Mouse (Mus musculus): ENCODE data around the gene Aebp1. TPM values are rescaled to one million over a fixed set of nuclear protein-coding genes. Genes with fewer than 3 reads are reported as not detected.
A peak's percentile ranks its signal among the peaks of the same experiment; 100 is the strongest.

Gene Aebp1
- total RNA-seq, 1 experiment from 2014 or later, result 434 TPM

DNA sequence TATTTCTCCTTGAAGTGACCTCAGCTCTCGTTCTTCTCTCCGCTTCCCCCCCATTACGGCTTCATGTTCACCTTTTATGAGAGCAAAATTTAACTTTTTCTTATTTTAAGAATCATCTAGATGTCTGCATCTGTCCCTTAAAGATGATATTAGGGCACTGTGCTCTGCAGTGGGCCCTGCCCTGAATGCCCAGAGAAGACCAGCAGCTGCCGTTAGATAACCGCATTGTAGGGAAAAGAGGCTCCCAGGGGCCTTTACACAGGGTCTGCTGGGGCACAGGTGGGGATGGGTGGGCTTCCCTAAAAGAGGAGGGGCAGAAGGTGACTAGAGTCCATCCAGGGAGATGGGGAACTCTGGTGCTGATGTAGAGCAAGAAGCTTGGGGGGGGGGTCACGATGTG, 32.1 kb downstream of the Aebp1 start:
- no peak for DNase-seq

DNA sequence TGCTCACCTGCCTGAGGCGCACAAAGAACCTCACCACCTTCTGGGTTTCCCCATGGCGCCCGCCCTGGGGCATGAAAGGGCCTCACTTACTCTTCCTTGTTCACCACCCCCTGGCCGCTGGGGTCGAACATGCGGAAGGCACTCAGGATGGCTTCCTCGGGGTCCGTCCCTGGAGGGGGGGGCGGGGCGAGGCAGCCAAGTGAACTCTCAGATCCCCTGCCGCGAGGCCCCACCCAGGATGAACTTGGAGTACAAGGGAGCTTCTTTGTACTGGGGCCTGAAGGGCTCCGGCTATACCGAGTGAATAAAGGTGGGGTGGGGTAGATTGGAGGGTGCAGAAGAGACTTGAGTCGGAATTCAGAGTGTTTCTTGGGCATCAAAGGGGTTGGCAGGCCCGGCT, 35.5 kb downstream of the Aebp1 start:
- no peak for DNase-seq

DNA sequence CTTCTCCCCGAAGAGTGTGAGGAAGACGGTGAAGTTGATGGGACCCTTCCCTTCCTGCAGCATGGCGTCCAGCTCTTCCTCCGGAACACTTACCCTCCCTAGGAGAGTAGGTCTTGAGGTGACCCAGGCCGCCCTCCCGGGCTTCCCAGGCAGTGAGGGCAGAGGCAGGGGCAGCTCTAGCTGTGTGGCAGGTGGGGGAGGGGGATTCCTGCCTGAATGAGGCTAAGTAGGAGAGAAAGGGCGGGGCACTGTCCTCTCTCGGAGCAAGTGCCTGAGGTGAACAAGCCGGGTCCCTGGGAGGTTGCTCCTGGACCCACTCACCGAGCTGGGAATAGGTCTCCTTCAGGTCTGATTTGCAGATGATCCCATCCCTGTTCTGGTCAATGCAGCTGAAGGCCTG, 36.1 kb downstream of the Aebp1 start:
- no peak for DNase-seq

DNA sequence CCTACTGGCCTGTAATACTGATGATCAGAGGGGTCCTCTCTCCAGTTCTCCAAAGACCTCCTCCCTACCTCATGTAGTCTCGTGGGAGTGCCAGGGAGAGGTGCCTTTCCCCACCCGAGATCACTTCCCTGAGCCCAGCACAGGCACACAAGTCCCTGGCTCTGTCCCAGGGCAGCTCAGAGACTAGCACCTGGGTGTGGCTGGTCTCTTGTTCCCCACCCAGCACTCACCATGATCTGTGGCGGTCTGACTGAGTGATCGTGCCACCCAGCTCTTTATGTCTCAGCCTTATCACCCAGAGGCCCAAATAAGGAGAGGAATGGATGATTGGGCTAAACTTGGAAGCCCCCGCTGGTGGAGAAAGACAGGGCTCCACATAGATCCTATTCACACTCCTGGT, 36.8 kb downstream of the Aebp1 start, which contains the start of gene Myl7:
Myl7 (minus strand) TSS at position 252 of the 400 bp plus-strand sequence.
- no peak for DNase-seq

DNA sequence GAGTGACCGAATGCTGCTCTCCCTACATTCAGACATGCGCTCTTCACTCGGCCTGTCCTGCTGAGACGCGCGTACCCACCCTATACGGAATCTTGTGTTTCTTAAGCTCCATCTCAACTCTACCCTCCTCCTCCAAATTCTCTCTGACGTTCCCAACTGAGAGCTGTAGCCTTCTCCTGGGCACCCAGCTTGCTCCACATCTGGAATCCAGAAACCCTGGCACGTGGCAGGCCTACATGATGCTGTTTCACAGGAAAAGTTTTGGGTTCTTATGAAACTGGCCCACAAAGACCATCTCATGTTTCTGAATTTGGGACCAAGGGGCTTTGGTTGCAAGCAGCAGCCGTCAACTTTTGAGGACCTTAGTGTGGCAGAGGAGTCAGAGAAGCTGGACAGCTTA, 37.5 kb downstream of the Aebp1 start:
- DNase-seq, result no peak

DNA sequence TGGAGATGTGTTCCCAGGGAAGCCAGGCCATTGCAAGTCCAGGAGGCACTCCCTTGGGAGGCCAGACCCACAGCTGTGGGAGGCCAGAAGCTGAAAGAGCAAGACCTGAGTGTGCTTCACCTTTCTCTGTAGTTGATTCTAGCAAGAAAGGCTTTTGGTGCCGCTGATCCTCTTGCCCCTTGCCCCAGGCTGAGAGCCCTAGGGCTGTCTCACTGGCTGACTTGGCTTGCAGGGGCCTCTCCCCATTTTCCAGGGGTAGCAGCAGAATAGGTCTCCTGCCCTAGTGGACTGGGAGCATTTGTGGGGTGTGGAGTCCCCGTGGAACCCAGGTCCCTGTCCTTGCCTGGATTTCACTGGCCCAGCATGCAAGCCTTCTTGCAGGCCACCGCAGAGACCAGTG, 39.6 kb downstream of the Aebp1 start:
- no peak for DNase-seq

DNA sequence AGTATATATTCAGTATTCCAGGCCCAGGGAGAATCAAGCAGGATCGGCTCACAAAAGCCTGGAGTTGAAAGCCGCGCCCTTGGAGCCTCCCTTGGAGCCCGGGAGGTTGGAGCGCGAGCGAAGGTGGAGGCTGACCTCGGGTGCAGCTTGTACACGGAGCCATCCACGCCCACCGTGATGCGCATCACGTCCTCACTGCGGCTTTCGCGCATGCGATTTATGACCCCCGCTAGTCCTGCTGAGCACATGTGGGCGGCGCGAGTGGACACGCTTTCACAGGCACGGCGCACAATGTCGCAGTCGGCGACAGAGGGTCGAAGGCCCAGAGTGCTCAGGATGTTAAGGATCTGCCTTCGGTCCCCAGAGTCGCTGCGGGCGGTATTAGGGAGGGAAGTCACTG, 40.2 kb downstream of the Aebp1 start:
- DNase-seq, result peak; percentile 35

DNA sequence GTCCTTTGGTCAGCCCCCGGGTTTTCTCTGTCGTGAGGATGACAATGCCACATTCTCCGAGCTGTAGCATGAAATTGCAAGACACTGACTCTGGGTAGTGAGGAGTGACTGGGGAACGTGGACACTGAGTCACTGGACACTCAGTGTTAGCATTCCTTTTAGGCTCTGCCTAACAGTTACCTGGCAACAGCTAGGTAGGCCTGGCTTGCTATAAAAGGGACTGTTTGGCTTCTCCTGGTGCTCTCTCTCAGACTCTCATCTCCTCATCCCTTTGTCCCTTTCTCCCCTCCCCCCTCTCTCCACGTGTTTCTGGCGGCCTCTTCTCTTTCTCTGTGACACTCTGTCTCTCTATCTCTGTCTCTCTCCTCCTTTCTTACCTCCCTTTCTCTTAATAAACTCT, 40.6 kb downstream of the Aebp1 start:
- DNase-seq, result no peak

DNA sequence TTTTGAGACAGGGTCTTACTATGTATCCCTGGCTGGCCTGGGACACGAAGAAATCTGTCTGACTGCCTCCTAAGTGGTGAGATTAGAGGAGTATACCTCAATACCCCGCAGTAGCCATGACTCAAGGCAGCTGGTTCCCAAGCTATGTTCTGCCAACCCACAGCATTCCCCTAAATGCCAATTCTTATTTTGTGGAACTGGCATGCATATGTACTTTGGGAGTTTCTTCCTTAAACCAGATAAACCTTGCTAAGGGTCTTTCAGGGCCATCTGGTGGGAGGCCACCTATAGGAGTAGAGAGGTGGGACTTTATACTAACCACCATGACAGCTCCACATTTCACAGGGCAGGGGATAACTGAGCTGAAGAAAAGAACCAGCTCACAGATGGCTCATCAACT, 42.1 kb downstream of the Aebp1 start:
- no peak for DNase-seq

DNA sequence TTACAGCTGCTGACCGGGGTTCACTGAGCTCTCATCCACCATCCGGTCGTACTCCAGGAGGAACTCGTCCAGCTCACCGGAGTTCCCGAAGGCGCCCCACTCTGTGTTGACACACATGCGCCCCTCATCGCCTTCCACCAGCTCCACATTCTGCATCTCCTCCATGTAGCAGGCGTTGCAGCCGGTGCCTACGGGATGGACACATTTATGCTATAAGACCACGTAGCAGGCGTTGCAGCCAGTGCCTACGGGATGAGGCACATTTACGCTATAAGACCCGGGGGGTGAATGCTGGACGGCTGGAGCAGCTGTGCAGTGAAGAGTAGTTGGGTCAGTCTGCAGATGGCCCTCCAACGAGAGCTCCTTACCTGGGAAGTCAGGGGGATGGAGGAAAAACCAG, 42.6 kb downstream of the Aebp1 start:
- no peak for DNase-seq

DNA sequence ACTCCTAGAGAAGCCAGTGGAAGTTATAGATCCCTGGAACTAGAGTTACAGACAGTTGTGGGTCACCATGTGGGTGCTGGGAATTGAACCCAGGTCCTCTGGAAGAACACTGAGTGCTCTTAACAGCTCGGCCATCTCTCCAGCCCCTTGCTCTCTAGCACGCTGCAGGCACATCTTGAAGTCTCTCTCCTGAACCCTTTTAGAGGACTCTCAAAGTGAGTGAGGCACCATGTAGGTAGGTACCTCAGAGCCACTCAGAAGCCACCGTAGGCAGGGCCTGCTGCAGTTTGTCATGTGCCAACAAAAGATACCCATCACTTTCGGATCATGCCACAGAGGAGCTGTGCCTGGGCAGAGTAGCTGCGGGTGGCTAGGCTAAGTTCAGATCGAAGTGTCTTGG, 43.1 kb downstream of the Aebp1 start:
- no peak for DNase-seq

DNA sequence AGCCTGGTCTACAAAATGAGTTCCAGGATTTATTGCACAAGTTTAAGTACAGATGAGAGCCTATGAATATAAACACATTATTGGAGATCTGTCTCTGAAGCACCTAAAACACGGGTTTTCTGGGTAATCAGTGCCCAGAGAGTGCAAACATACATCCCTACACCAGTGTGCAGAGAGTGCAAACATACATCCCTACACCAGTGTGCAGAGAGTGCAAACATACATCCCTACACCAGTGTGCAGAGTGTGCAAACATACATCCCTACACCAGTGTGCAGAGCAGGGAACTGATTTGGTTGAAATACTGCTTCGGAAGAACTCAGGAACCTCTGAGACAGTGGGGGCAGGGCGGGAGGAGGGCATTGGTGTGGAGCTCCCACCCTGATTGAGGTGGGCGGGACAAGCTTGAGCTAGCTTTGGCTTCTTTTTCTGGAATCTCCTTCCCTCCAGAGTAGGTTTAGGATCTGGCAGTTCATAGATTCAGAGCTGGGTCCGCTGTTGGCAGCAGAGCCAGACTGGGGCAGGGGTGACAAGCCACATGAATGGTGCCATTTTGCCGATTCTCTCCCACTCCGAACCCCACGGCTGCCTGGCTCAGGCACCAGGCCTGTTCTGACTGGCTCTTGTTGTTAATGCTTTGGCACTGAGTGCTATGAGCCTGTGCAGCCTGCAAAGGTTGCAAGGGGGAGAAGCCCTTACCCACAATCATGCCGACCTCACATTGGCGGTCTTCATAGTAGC, 44.2 kb downstream of the Aebp1 start:
- DNase-seq, result no peak

DNA sequence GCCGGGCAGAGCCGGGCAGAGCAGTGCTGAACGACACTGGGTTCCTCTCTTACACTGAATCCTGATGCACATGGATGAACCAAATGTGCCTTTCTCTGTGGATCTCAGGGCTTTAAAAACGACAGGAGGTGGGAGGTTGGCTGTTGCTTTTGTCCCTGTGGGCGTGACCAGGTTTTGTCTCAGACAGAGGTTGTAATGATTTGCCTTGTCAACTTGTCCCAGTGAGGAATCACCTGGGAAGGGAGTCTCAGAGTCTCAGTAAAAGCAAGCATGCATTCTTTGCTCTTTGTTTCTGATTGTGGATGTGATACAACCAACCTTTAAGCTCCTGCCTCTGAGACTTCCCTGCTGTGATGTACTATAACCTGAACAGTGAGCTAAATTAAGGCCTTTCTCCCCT, 45.3 kb downstream of the Aebp1 start:
- DNase-seq, result no peak

DNA sequence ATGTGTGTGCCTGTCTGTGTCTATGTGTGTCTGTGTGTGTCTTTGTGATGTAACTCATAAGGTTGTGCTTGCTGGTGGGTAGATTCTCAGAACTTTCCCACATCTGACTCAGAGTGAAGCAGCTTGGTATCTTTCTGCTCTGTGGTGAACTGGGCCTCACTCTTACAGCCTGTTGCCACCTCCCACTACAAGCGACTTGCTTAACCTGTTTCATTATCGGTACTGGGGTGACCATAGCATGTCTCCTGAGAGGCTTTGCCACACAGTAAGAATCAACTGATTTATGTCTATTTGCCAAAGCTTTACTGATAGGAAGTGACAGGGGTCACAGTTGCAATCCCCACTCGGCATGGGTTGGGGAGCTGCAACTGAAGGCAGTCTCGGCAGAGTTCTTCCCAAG, 46.9 kb downstream of the Aebp1 start:
- DNase-seq, result no peak

DNA sequence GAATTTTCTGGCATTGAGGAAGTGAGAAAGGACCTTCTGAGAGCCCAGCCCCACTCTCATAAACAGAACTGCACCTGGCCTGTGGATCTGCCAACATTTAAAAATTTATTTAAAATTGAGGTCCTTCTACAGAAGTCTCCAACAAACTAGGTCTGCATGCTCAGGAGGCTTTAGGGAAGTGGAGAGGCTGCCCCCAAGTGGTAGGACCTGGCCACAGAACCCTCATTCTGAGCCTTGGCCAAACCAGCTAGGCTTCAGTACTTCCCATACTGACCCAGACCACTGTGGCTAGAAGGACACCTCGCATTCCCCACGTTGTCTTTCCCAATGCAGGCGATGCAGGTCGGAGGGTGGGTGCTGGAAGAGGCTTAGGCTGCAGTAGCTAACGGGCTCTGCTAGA, 50.9 kb downstream of the Aebp1 start:
- peak; percentile 50 for DNase-seq

DNA sequence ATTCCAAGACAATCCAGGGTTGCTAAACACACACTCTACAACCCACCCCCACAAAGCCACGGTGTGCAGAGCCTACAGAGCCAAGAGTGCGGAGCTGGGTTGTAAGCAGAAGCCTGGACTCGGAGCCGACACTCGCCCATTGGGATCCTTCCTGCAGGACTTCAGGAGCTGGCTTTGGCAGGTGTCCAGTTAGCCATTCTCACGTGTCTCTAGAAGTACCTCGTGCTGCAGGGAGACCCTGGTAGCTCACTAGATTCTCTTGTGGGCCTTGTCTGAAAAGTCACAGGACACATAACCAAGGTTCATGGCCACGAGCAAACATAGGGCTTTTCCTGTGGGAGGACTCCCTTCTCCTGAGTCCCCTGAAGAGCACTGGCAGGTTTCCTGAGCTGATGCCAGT, 51.5 kb downstream of the Aebp1 start:
- DNase-seq, result no peak

DNA sequence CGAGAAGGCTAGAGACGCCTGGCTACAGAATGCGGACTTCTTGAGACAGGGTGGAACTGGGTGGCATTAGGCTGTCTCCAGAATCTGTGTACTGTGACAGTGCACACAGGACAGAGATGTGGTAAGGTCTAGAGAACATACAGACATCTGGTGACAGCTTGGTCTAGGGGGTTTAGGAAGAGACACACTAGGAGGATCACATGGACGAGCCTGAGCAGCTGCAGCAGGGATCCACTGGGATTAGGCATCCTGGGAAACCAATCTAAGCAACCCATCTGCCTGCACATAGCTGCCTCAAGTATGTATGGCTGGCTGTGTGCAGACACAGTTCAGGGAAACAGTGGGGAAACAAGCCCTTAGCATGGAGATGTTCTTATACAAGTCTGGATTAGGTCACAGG, 52.2 kb downstream of the Aebp1 start:
- DNase-seq, result no peak

DNA sequence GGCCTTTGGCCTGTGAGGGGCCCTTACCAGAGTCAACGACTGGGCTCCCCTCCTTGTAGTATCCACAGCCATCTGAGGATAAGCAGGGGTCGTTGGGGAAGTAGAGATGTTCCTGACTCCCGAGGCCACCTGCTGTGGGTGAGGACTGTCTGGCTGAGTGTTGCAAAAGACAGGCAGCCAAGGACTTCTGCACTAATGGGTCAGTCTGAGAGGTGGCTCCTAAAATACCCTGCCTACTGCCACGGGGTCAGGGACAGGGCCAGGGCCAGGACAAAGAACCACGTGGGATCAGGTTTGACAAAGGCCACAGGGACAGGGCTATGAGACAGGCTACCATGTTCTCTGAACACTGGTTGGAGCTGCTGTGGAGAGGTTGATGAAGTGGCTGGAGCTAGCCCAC, 53.2 kb downstream of the Aebp1 start:
- no peak for DNase-seq

DNA sequence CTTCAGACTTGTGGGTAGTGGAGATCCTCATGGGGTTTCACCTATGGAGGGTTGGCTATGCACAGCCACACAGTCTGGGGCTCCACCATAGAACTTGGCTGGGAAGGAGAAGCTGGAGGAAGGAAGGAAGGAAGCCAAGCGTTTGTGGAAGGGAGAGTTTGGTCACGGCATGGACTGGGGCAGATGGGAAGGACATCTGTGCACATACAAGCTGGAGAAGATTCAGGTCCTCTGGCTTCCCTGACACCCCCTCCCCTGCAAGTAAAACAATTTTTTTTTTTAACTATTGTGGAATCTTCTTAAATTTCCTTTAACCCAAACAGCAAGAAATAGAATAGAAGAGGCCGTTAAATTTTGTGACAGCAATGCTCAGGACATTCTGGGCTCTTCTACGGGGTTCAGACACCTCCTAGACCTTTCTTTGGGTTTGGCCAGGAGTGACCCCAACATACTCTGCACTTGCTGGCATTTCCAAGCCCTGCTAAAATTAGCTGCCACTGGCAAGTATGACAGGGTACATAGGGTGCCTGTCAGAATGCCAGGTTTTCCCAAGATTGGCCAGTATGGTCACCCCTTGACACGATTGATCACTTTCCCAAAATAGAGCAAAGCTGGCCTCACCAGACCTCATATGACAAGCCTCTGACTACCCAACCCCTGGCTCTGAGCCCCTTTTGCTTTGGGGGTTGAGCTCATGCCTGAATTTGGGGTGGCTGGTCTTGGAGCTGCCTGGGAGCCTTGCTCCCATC, 53.9 kb downstream of the Aebp1 start:
- DNase-seq, result no peak

DNA sequence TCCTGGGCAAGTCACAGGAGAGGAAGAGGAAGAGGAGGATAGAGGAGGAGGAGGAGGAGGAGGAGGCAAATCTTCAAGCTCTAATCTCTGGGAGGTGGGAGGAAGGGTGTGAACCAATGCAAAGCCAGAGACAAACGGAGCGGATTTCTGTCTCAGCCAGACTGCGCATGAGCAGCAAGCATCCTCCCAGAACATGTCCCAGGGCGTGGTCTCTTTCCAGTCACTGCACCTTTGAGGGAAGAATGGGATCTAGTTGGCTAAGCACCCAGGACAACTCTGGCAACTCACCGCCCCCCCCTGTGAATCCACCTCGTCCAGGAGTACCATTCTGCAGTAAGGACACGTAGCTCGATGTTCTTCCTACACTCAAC, 54.4 kb downstream of the Aebp1 start:
- no peak for DNase-seq

DNA sequence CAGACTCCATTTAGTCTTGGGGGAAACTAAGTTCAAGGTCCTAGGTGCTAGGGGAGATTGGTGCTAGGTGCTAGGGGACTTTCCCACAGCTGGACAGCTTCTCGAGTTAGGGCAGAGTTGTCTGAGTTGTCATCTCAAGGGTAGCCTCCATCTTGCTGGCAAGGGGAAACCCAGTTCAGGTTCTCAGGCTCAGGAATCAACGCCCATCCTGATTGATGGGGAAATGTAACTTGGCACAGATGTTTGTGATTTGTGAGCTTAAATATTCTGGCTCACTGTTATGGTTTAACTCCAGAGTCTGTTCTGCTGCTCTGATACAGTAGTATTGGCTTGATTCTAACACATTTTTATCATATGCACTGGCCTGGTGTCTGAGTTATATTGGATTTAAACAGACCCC, 56.4 kb downstream of the Aebp1 start:
- no peak for DNase-seq

DNA sequence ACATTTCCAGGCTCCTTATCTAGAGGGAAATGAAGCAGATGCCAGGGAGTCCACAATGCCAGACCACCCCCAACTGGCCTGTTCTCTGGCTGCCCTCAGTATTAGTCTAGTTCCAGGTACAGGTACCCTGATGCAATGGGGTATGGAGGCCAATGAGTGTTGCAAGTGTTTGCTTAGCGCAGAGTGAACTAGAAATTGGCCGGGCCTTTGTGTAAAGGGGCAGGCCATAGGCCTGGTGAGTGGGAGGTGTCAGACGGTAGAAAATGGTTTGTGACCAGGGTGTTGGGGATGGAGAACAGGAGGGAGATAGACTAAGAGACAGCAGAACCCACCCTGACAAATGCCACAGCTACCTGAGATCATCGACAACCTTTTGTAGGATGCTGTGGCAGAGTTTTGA, 57.9 kb downstream of the Aebp1 start:
- no peak for DNase-seq

DNA sequence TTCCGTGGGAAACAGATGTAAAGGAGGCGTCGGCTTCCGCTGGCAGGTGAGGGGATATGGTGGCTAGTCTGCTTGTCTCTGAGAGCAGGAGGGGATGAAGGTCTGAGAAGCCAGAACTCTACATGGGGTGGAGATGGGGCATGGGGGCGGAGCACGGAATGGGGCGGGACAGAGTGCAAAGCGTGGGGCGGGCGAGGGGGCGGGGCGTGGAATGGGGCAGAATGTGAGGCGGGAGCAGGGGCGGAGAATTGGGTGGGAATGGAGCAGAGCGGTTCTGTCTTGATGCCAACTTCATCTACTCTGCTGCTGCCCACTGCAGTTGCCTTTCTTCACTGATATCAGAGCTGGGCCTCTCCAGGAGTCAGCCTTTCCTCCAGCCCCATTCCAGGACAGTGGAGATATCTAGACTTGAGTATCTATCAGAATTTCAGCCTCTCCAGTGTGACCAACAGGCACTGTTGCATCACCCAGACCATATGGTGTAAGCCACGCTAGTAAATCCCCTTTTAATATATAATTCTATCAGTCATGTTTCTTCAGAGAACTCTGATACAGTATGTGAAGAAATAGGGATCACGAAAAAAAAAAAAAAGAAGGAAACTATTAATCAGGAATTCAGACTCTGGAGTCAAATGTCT, 58.7 kb downstream of the Aebp1 start:
- no peak for DNase-seq

All from adrenal gland, postnatal 25 days (tissue).